Mouse (Mus musculus): Measurements from ENCODE around the gene Vps26a. TPM values are rescaled to one million over a fixed set of nuclear protein-coding genes. Genes with fewer than 3 reads are reported as not detected.
A peak's percentile ranks its signal among the peaks of the same experiment; 100 is the strongest.

Gene Vps26a
- polyA plus RNA-seq, 1 experiment from 2014 or later, result 67.5 TPM

DNA sequence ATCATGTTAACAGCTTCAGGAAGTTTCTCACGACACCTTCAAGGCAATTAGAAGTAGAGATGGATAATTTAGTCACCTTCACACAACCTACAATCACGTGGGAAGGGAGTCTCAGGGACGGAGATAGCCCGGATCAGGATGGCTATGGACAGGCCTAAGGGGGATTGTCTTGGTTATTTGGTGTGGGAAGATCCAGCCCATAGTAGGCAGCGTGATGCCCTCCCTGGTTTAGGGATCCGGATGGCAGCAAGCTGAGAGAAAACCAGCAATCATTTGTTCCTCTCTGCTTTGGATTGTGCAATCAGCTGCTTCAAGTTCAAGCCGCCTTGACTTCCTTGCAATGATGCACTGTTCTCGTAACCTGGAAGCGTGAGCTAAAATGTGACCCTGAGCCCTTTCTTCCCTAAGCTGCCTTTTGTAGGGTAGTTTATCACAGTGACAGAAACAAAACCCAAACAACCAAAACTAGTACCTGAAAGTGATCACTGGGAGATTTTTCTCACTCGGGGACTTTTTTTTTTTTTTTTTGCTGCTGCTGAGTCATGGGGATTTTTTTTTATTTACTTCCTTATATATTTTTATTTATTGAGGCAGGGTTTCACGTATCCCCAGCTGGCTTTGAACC lies 22.5 kb upstream of the Vps26a start:
- WGBS, result 51% methylated on average over 11 of the region's 11 CpGs
- H3K4me3 ChIP-seq, result no peak overlapping the region; the same call in 1 of the 2 replicates
- H3K27ac ChIP-seq (replicated peaks), result no peak overlapping the region
- peak overlapping the region; percentile 75; the same call in 1 of the 2 replicates for H3K4me2 ChIP-seq
- ATAC-seq (ENCODE audit: extremely low read depth, insufficient number of reproducible peaks, low FRiP score, low TSS enrichment), result no peak
- no peaks in the 10 kb centered on the region for H3K9me3 ChIP-seq
- H3K4me1 ChIP-seq, result peaks cover 12% of the 10 kb centered on the region
- no peaks in the 10 kb centered on the region for H3K36me3 ChIP-seq
- H3K27me3 ChIP-seq (replicated peaks), result peaks cover 30% of the 10 kb centered on the region
- H3K9ac ChIP-seq, result no peak overlapping the region

DNA sequence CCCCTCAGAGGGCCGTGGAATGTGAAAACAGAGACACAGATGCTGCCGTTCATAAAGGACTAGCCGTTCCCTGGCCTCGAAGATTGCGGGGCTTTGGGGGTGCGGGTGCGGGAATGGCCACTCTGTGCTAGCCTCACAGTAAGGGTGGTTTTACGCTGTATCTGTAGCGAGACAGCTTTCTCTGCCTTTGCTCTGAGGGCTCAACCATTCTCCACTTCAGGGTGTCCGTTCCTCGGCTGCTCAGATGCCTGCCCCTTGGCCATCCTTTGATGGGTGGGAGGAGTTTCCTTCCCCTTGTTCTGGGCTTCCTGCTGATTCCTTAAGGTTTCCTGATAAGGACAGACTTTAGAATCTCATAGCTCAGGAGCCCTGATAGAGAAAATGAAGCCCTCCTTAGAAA lies 21.9 kb upstream of the Vps26a start:
- peak overlapping the region; percentile 75 for H3K4me2 ChIP-seq
- peak overlapping the region; percentile 62 for H3K9ac ChIP-seq
- H3K9me3 ChIP-seq, result no peaks in the 10 kb centered on the region
- no peak overlapping the region for H3K27ac ChIP-seq (replicated peaks)
- ATAC-seq (ENCODE audit: extremely low read depth, insufficient number of reproducible peaks, low FRiP score, low TSS enrichment), result no peak
- WGBS, result 2% methylated on average over 11 of the region's 11 CpGs
- peak overlapping the region; percentile 44 for H3K4me3 ChIP-seq
- no peaks in the 10 kb centered on the region for H3K36me3 ChIP-seq
- H3K4me1 ChIP-seq, result peaks cover 12% of the 10 kb centered on the region
- peaks cover 30% of the 10 kb centered on the region for H3K27me3 ChIP-seq (replicated peaks)

DNA sequence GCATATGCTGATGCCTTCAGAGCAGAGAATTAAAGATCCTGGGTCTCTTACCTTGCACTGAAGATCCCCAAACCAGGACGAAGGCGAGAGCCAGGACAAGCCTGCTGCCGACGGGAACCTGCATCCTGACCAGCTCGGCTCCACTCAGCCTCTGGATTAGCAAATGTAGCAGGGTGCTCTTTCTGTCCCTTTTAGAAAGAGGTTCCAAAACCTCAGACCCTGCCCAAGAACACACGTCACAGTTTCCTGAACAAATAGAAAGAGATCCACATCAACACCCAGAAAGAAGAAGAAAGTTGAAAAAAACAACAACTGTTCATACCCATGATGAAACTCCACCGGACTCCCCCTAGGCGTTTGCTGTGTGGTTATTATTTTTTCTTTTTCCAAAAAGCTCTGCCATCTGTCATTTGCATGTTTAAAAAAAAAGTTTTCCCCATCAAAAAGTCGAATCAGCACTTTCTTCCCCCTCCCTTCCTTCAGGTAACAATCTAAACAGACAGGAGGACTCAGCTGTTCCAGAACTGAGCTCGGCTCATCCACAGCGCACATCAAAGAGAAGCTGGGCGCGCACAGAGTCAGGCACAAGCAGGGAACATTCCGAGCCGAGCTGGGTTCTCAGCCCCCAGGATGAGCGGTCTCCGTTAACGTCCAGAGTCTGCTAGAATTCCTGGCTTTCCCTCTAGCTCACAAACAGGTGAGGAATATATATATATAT lies 21.1 kb upstream of the Vps26a start:
- H3K4me1 ChIP-seq, result peaks cover 12% of the 10 kb centered on the region
- no peak for ATAC-seq (ENCODE audit: extremely low read depth, insufficient number of reproducible peaks, low FRiP score, low TSS enrichment)
- H3K9me3 ChIP-seq, result no peaks in the 10 kb centered on the region
- H3K4me3 ChIP-seq, result peak overlapping the region; percentile 44
- H3K9ac ChIP-seq, result peak overlapping the region; percentile 62; the same call in 1 of the 2 replicates
- no peak overlapping the region for H3K27ac ChIP-seq (replicated peaks)
- no peaks in the 10 kb centered on the region for H3K36me3 ChIP-seq
- H3K4me2 ChIP-seq, result peak overlapping the region; percentile 75
- WGBS, result 11% methylated on average over 18 of the region's 18 CpGs
- peaks cover 30% of the 10 kb centered on the region for H3K27me3 ChIP-seq (replicated peaks)

DNA sequence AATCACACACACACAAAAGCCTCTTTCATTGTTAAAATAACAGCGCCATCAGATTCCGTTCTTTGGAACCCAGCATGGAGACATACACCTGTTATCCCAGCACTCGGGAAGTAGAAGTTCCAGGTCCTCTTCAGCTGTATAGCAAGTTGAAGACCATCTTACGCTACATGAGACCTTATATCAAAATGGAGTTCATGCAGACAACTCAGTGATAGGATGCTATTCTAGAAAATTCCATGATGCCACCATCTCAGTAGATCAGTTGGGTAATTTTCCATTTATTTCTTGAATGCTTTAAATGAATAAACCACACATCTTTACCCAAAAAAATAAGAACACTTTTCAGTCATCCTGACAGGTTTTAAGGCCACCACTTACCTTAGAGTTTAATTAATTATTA lies 20.5 kb upstream of the Vps26a start:
- no peaks in the 10 kb centered on the region for H3K9me3 ChIP-seq
- no peak overlapping the region for H3K27ac ChIP-seq (replicated peaks)
- no peak for ATAC-seq (ENCODE audit: extremely low read depth, insufficient number of reproducible peaks, low FRiP score, low TSS enrichment)
- 83% methylated on average over 4 of the region's 4 CpGs for WGBS
- peaks cover 12% of the 10 kb centered on the region for H3K4me1 ChIP-seq
- H3K27me3 ChIP-seq (replicated peaks), result peaks cover 30% of the 10 kb centered on the region
- no peak overlapping the region for H3K9ac ChIP-seq
- no peak overlapping the region for H3K4me3 ChIP-seq
- H3K4me2 ChIP-seq, result no peak overlapping the region; the same call in 1 of the 2 replicates
- H3K36me3 ChIP-seq, result no peaks in the 10 kb centered on the region

DNA sequence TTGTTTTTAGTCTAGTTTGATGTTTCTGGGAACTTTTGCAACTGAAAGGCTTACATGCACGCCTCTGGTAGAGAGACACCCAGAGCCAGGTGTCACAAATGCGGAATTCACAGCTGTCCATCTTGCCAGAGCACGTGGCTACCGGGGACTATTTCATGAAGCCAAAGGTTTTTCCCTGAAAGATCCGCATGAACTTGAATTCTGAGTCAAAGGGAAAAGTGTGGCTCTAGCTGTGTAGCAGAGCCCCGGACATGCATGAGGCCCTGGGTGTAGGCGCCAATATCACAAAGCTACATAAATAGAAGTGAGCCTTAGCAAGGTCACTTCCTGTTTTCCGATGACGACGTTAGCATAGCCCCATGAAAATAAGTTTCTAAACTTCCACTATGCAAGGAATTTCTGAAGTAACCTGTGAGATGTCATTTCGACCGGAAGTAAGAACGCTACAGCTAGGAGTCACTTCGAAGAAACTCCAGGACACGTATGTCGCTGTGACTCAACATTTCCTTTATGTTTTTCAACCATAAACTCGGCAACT lies 19.5 kb upstream of the Vps26a start:
- no peaks in the 10 kb centered on the region for H3K9me3 ChIP-seq
- 67% methylated on average over 17 of the region's 17 CpGs for WGBS
- H3K4me1 ChIP-seq, result peaks cover 12% of the 10 kb centered on the region
- no peak overlapping the region for H3K4me3 ChIP-seq
- peaks cover 30% of the 10 kb centered on the region for H3K27me3 ChIP-seq (replicated peaks)
- H3K27ac ChIP-seq (replicated peaks), result no peak overlapping the region
- no peak overlapping the region; the same call in 1 of the 2 replicates for H3K4me2 ChIP-seq
- no peak overlapping the region for H3K9ac ChIP-seq
- no peaks in the 10 kb centered on the region for H3K36me3 ChIP-seq
- no peak for ATAC-seq (ENCODE audit: extremely low read depth, insufficient number of reproducible peaks, low FRiP score, low TSS enrichment)

DNA sequence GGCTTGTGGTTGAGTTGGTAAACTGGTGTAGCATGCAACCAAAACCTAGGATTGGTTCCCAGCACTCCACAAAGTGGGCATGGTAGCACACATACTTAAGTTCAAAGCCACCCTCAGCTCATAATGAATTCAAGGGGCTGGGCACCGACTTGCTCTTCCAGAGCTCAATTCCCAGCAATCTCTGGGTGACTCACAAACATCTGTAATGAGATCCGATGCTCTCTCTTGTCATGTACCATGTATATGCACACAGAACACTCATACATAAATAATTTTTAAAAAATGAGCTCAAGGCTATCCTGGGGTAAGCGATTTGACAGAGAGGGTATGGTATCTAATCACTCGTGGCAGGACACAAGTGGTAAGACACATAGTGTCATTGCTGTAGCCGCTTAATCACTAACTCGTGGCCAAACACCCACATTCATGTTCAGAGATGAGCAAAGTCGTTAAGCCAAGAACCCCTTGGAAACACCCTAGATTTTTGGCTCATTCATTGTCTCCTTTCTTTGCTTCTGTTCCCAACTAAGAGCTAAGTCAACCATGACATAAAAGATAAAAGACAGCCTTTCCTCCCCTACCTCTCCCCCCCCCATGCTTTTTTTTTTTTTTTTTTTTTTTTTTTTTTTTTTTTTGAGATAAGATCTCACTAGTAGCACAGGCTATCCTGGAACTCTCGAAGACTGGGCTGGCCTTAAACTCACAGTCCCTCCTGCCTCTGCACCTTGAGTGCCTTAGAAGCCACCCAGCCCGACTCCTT lies 18.8 kb upstream of the Vps26a start:
- Histone ChIP-seq H3K4me3 (no peak overlapping the region), H3K4me1 (peaks cover 12% of the 10 kb centered on the region), H3K27ac (replicated peaks) (no peak overlapping the region), H3K9ac (no peak overlapping the region), H3K4me2 (no peak overlapping the region), H3K27me3 (replicated peaks) (peaks cover 30% of the 10 kb centered on the region), H3K9me3 (no peaks in the 10 kb centered on the region), H3K36me3 (no peaks in the 10 kb centered on the region)
- no peak for ATAC-seq (ENCODE audit: extremely low read depth, insufficient number of reproducible peaks, low FRiP score, low TSS enrichment)
- 74% methylated on average over 9 of the region's 9 CpGs for WGBS

DNA sequence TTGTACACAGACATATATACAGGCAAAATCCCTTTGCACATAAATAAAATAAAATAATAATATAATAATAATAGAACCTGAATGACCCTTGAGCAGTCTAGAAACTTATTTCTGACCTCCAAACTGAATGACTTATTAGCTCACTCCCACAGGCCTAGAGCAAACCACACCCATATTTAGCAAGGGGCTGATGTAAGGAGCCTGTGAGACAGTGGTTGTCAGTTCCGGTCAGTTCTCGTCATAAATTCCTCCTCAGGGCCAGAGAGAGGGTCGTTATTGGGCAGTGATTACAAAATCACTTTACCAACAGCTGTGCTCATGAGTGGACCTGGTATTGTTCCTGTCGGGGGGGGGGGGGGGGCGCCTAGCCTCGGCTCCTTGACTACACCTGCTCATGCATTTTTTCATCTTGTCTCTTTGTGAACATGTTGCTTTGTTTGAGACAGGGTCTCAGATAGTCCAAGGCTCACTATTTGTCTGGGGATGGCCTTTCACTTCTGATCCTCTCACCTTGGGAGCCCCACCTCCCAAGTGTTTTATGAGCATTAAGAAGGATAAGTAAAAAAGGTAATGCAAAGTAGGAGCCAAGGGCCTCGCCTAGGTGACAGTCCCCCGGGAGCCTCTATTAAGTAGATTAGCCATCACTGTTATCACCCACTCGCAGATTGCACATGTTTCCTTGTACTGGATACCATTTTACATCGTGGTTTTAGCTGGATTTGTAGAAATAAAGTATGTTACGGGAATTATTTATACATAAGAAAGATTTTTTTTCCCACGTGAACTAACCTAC lies 17.4 kb upstream of the Vps26a start:
- WGBS, result 70% methylated on average over 12 of the region's 12 CpGs
- Histone ChIP-seq H3K36me3 (no peaks in the 10 kb centered on the region), H3K9ac (no peak overlapping the region), H3K9me3 (no peaks in the 10 kb centered on the region), H3K4me1 (peaks cover 12% of the 10 kb centered on the region), H3K27me3 (replicated peaks) (peaks cover 26% of the 10 kb centered on the region), H3K27ac (replicated peaks) (no peak overlapping the region), H3K4me3 (no peak overlapping the region), H3K4me2 (no peak overlapping the region)
- no peak for ATAC-seq (ENCODE audit: extremely low read depth, insufficient number of reproducible peaks, low FRiP score, low TSS enrichment)

DNA sequence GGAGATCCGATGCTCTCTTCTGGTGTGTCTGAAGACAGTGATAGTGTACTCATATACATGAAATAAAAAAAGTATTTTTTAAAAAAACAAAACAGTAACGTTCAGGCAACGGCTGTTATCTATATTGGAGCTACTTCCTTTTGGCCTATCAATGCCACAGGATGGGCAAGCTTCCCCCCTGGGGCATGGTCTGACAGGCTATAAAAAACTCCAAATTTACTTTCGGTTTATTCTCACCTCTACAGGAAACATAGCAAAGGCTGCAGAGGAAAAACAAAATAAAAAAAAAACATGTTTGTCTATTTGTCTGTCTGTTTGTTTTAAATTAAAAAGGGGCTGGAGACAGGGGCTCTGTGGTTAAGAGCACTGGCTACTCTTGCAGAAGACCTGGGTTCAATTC lies 16.7 kb upstream of the Vps26a start:
- Histone ChIP-seq H3K4me1 (peaks cover 7% of the 10 kb centered on the region), H3K9me3 (no peaks in the 10 kb centered on the region), H3K36me3 (no peaks in the 10 kb centered on the region), H3K4me3 (no peak overlapping the region), H3K27ac (replicated peaks) (no peak overlapping the region), H3K4me2 (no peak overlapping the region), H3K27me3 (replicated peaks) (peaks cover 20% of the 10 kb centered on the region), H3K9ac (no peak overlapping the region)
- no peak for ATAC-seq (ENCODE audit: extremely low read depth, insufficient number of reproducible peaks, low FRiP score, low TSS enrichment)
- WGBS, result 49% methylated on average over 4 of the region's 4 CpGs

DNA sequence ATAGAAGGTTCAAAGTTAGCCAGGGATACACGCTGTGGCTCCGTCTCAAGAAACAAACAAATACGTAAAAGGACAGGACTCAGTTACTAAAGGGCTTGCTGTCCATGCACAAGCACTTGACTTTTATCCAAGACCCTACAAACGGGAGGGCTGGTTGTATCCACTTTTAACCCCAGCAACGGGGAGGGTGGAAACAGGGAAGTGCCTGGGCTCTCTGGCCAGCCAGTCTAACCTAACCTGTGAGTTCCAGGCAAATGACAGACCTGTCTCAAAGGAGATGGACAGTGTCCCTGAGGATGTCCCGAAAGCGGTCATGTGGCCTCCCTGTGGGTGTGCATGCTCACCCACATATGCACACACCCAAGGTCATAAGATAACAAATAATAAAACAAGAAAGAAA lies 15.3 kb upstream of the Vps26a start:
- Histone ChIP-seq H3K9ac (no peak overlapping the region), H3K27me3 (replicated peaks) (peaks cover 11% of the 10 kb centered on the region), H3K9me3 (no peaks in the 10 kb centered on the region), H3K4me3 (no peak overlapping the region), H3K27ac (replicated peaks) (no peak overlapping the region), H3K4me1 (0 out of 2 replicates have a peak, but pooled peaks cover 4% of the 10 kb centered on the region), H3K36me3 (no peaks in the 10 kb centered on the region), H3K4me2 (no peak overlapping the region)
- WGBS, result 65% methylated on average over 7 of the region's 7 CpGs
- no peak for ATAC-seq (ENCODE audit: extremely low read depth, insufficient number of reproducible peaks, low FRiP score, low TSS enrichment)

DNA sequence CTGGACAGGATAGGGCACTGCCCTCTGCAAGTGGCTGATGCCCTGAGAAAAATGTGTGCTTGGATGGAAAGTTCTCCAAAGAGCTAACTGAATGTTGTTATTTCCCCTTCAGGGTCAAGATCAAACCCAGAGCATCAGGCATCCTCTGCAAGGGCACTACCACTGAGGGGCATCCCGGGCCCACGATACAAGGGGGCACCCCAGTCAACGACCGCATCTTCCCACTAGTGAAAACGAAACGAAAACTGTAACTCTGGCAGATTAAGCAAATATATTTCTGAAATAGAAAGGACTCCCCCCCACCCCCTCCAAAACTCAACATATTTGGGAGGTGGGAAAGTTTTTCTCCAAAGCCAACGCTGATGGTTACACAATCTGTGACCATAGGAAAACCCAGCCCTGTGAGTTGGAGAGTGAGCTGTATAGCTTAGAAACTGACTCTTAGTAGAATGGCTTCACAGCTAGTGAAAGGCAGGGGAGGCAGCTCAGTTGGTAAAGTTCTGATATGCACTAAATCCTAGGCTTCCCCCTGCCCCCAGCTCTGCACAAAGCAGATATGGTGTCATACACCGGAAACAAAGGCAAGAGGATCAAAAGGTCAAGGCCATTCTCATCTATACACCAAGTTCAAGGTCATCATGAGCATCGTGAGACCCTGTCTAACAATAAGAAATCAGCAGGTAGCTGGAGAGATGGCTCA lies 14.5 kb upstream of the Vps26a start:
- Histone ChIP-seq H3K4me3 (no peak overlapping the region), H3K27ac (replicated peaks) (no peak overlapping the region), H3K27me3 (replicated peaks) (0 out of 2 replicates have a peak, but pooled peaks cover 3% of the 10 kb centered on the region), H3K9ac (no peak overlapping the region), H3K36me3 (no peaks in the 10 kb centered on the region), H3K4me1 (0 out of 2 replicates have a peak, but pooled peaks cover 2% of the 10 kb centered on the region), H3K4me2 (no peak overlapping the region), H3K9me3 (no peaks in the 10 kb centered on the region)
- ATAC-seq (ENCODE audit: extremely low read depth, insufficient number of reproducible peaks, low FRiP score, low TSS enrichment), result no peak
- 84% methylated on average over 9 of the region's 9 CpGs for WGBS
